Mouse (Mus musculus) liver, postnatal 0 days (tissue): ENCODE measurements around the gene Pbp2.

Experiments used
- CTCF ChIP-seq: sonication (generic); IDR thresholded peaks from 2 replicates; pipeline ENCODE4 v1.5.1; 2016; ENCODE audit warnings: antibody characterized with exemption, low read depth
- EP300 ChIP-seq: IDR thresholded peaks from 2 replicates; pipeline ENCODE4 v1.6.1; 2016; ENCODE audit warnings: antibody characterized with exemption, low read depth, mild to moderate bottlenecking

- TF ChIP-seq EP300 (no peak), CTCF (no peak)
Measured at GRCm38 (mm10) chr6:135312038-135312437, 1.8 kb upstream of the Pbp2 start.
